Mouse (Mus musculus): Measurements from ENCODE around the gene Itga10. TPM values are rescaled to one million over a fixed set of nuclear protein-coding genes. Genes with fewer than 3 reads are reported as not detected.
A peak's percentile ranks its signal among the peaks of the same experiment; 100 is the strongest.
"Not testable (repeated sequence)": the region's sequence is repeated elsewhere in the genome, so short reads cannot be mapped to it uniquely, and the experiment has no call there.

Gene Itga10
- polyA plus RNA-seq, 1 experiment from 2014 or later, result 0.71 TPM

- ATAC-seq, result no peak
Measured at GRCm38 (mm10) chr3:96684822-96685156, 39.4 kb downstream of the Itga10 start.

DNA sequence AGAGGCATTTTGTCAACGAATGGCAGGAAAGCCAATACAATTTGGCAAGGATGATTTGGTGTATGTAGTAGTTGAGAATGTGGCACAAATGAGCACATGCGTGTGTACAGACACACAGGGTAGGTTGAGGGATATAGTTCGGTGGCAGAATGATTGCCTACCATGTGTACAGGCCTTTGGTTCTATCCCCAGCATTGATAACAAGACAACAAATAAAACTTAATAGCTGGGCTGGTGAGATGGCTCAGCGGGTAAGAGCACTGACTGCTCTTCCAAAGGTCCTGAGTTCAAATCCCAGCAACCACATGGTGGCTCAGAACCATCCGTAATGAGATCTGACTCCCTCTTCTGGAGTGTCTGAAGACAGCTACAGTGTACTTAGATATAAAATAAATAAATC, 40.7 kb downstream of the Itga10 start:
- not testable (repeated sequence) for ATAC-seq; H3K4me3 ChIP-seq (replicated peaks); H3K9ac ChIP-seq (replicated peaks); H3K27ac ChIP-seq; H3K4me2 ChIP-seq (replicated peaks); H3K9me3 ChIP-seq; H3K36me3 ChIP-seq; H3K4me1 ChIP-seq (replicated peaks)
- H3K27me3 ChIP-seq, result peaks cover 22% of the 10 kb centered on the region
- WGBS, result 95% methylated on average over 5 of the region's 5 CpGs

More at GRCm38 (mm10) chr3:96684822-96685156, 39.4 kb downstream of the Itga10 start:
- WGBS, result 43% methylated on average over 28 of the region's 28 CpGs
- peaks cover 22% of the 10 kb centered on the region for H3K27me3 ChIP-seq
- H3K27ac ChIP-seq, result no peak overlapping the region
- peaks cover 12% of the 10 kb centered on the region for H3K4me1 ChIP-seq (replicated peaks)
- H3K36me3 ChIP-seq, result no peaks in the 10 kb centered on the region
- H3K9ac ChIP-seq (replicated peaks), result no peak overlapping the region
- H3K9me3 ChIP-seq, result no peaks in the 10 kb centered on the region
- peak overlapping the region; percentile 19 for H3K4me3 ChIP-seq (replicated peaks)
- H3K4me2 ChIP-seq (replicated peaks), result peak overlapping the region; percentile 47

- Histone ChIP-seq H3K36me3 (no peaks in the 10 kb centered on the region), H3K9ac (replicated peaks) (no peak overlapping the region), H3K27me3 (peaks cover 23% of the 10 kb centered on the region), H3K4me1 (replicated peaks) (peaks cover 10% of the 10 kb centered on the region), H3K4me2 (replicated peaks) (no peak overlapping the region), H3K9me3 (no peaks in the 10 kb centered on the region), H3K4me3 (replicated peaks) (no peak overlapping the region), H3K27ac (no peak overlapping the region)
- no peak for ATAC-seq
- 92% methylated on average over 11 of the region's 11 CpGs for WGBS
Measured at GRCm38 (mm10) chr3:96688854-96689253, 43.5 kb downstream of the Itga10 start.

DNA sequence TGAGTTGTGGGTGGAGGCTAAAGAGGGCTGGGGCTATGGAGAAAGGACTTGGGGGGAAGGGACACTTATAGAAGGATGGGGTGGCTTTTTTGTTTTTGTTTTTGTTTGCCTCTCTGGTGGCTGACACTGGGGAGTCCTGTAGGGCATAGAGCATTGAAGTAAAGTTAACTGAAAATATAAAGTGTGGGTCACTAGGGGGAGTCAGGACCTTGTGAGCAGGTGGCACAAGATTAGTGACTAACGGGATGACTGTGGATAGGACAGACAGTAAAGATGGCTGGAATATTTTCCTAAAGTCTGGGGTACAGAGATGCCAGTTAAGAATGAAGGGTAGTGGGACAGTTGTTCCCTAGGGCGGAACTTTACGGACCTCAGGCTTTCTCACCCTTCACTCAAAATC, 44.9 kb downstream of the Itga10 start:
- 47% methylated on average over 3 of the region's 3 CpGs for WGBS
- H3K27ac ChIP-seq, result no peak overlapping the region
- no peak overlapping the region for H3K4me3 ChIP-seq (replicated peaks)
- no peaks in the 10 kb centered on the region for H3K36me3 ChIP-seq
- H3K9me3 ChIP-seq, result no peaks in the 10 kb centered on the region
- no peak overlapping the region for H3K9ac ChIP-seq (replicated peaks)
- H3K4me1 ChIP-seq (replicated peaks), result peaks cover 10% of the 10 kb centered on the region
- no peak overlapping the region for H3K4me2 ChIP-seq (replicated peaks)
- no peak for ATAC-seq
- peaks cover 11% of the 10 kb centered on the region; the same call in 1 of the 2 replicates for H3K27me3 ChIP-seq

GRCm38 (mm10) chr3:96692506-96692905, 47.1 kb downstream of the Itga10 start:
- no peak overlapping the region for H3K4me3 ChIP-seq (replicated peaks)
- 0 out of 2 replicates have a peak, but pooled peaks cover 8% of the 10 kb centered on the region for H3K27me3 ChIP-seq
- WGBS, result 19% methylated on average over 3 of the region's 3 CpGs
- no peak overlapping the region for H3K9ac ChIP-seq (replicated peaks)
- peaks cover 19% of the 10 kb centered on the region for H3K4me1 ChIP-seq (replicated peaks)
- H3K36me3 ChIP-seq, result no peaks in the 10 kb centered on the region
- no peaks in the 10 kb centered on the region for H3K9me3 ChIP-seq
- H3K4me2 ChIP-seq (replicated peaks), result no peak overlapping the region
- no peak overlapping the region for H3K27ac ChIP-seq
- no peak for ATAC-seq

DNA sequence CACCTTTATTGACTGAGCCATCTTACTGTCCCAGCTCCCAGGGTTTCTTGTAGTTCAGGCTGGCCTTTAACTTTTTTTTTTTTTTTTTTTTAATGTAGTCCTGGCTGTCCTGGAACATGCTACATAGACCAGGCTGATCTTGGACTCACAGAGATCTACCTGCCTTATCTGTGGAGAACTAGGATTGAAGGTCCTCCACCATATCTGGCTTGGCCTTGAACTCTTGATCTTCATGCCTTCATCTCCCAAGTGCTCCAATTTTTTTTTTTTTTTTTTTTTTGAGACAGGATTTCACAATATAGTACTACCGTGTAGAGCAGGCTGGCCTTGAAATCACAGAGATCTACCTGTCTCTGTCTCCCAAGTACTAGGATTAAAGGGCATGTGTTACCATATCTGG, 48.2 kb downstream of the Itga10 start:
- no peak overlapping the region for H3K4me2 ChIP-seq (replicated peaks)
- no peak overlapping the region for H3K4me3 ChIP-seq (replicated peaks)
- ATAC-seq, result no peak
- no peaks in the 10 kb centered on the region for H3K9me3 ChIP-seq
- H3K4me1 ChIP-seq (replicated peaks), result peaks cover 28% of the 10 kb centered on the region
- H3K27ac ChIP-seq, result no peak overlapping the region
- 91% methylated on average over 1 of the region's 1 CpGs for WGBS
- no peaks in the 10 kb centered on the region for H3K36me3 ChIP-seq
- no peak overlapping the region for H3K9ac ChIP-seq (replicated peaks)
- H3K27me3 ChIP-seq, result 0 out of 2 replicates have a peak, but pooled peaks cover 3% of the 10 kb centered on the region

DNA sequence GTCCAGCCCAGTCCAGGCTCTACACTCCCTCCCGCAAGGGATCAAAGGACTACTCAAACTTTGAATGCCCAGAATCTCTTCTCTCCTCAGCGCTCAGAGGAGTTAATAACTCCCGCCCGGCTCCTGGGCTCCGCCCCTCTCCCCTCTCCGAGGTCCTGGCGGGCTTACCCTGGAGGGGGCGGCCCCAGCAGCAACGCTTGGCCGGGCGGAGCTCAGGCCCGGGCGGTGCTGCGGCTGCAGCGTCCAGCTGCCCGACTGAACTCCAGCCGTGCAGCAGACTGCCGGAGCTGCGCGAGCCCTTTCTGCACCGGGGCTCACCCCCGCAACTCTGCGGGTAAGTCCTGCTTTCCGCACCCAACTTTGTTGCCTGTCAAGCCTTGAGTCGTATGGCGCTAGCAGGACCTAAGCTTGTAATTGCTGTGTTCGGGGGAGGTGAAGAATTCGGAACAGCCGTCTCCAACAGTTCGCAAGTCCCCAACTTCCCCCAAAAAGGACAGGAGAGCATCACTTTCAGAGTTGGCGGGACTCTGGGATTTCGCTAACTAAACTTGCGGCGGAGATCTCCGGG, 50.9 kb downstream of the Itga10 start, which contains the start of gene Pias3:
Pias3 (plus strand) TSS at position 187 of the 568 bp plus-strand sequence.
- Histone ChIP-seq H3K4me3 (replicated peaks) (peak within 1 kb of the TSS; percentile 82), H3K27ac (peak within 1 kb of the TSS; percentile 92), H3K4me2 (replicated peaks) (peak within 1 kb of the TSS; percentile 78), H3K36me3 (peaks cover 18% of the 10 kb centered on the region), H3K4me1 (replicated peaks) (peaks cover 26% of the 10 kb centered on the region), H3K9me3 (no peaks in the 10 kb centered on the region), H3K27me3 (0 out of 2 replicates have a peak, but pooled peaks cover 3% of the 10 kb centered on the region), H3K9ac (replicated peaks) (peak within 1 kb of the TSS; percentile 88)
- under 1% methylated on average over 35 of the region's 35 CpGs for WGBS
- peak; percentile 73 for ATAC-seq

- peak; percentile 91 for ATAC-seq
- H3K4me3 ChIP-seq (replicated peaks), result peak overlapping the region; percentile 82
- under 1% methylated on average over 77 of the region's 85 CpGs for WGBS
- peaks cover 26% of the 10 kb centered on the region for H3K4me1 ChIP-seq (replicated peaks)
- peaks cover 26% of the 10 kb centered on the region for H3K36me3 ChIP-seq
- H3K4me2 ChIP-seq (replicated peaks), result peak overlapping the region; percentile 78
- H3K9me3 ChIP-seq, result no peaks in the 10 kb centered on the region
- H3K27me3 ChIP-seq, result 0 out of 2 replicates have a peak, but pooled peaks cover 3% of the 10 kb centered on the region
- H3K27ac ChIP-seq, result peak overlapping the region; percentile 92
- H3K9ac ChIP-seq (replicated peaks), result peak overlapping the region; percentile 88
Measured at GRCm38 (mm10) chr3:96696766-96697732, 51.7 kb downstream of the Itga10 start.

DNA sequence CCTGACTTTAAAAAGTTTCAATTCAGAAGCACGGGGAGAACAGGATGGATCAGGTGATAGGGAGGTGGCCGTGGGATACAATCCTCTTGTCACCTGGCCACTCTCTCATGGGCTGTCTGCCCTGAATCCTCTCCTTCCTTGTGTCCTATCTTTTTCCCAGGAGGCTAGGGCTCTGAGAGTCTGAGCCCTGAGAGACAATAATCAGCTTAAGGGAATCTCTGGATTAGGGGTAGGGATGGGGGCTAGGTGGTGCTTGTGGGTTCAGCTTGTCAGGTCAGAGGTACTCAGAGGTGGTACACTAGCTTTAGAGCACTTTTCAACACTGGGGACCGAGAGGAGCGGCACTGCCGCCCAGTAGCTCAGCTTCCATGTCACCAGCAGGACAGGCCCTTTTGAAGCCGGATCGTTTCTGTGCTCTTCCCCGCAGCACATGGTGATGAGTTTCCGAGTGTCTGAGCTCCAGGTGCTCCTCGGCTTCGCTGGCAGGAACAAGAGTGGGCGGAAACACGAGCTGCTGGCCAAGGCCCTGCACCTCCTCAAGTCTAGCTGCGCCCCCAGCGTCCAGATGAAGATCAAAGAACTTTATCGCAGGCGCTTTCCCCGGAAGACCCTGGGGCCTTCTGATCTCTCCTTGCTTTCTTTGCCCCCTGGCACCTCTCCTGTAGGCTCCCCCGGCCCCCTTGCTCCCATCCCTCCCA, 53.8 kb downstream of the Itga10 start:
- WGBS, result 57% methylated on average over 19 of the region's 19 CpGs
- H3K27me3 ChIP-seq, result no peaks in the 10 kb centered on the region

DNA sequence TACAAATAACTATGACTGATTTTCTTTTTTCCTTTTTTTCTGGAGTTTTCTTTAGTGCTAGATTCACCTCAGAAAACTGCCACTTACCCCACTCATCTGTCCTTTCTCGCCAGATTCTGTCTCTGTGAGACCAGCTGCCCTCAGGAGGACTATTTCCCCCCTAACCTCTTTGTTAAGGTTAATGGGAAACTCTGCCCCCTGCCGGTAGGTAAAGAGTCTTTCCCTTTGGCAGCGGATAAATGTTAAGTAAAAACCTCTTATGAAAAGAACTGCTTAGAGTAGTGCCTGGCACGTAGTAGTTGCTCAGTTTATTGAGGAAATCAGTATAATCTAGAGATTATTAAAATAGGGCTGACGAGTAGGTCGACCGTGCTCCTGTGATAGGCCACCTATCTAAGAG, 55.0 kb downstream of the Itga10 start:
- WGBS, result 52% methylated on average over 7 of the region's 7 CpGs
- no peak overlapping the region for H3K4me2 ChIP-seq (replicated peaks)
- no peaks in the 10 kb centered on the region for H3K27me3 ChIP-seq
- H3K27ac ChIP-seq, result no peak overlapping the region
- peaks cover 26% of the 10 kb centered on the region for H3K4me1 ChIP-seq (replicated peaks)
- no peak overlapping the region for H3K9ac ChIP-seq (replicated peaks)
- H3K9me3 ChIP-seq, result no peaks in the 10 kb centered on the region
- ATAC-seq, result no peak
- H3K4me3 ChIP-seq (replicated peaks), result no peak overlapping the region
- peaks cover 57% of the 10 kb centered on the region for H3K36me3 ChIP-seq

More for the DNA sequence above, 53.8 kb downstream of the Itga10 start:
- Histone ChIP-seq H3K36me3 (peaks cover 44% of the 10 kb centered on the region), H3K9ac (replicated peaks) (no peak overlapping the region), H3K4me3 (replicated peaks) (no peak overlapping the region), H3K4me2 (replicated peaks) (no peak overlapping the region), H3K9me3 (no peaks in the 10 kb centered on the region), H3K27ac (no peak overlapping the region), H3K4me1 (replicated peaks) (peaks cover 26% of the 10 kb centered on the region)
- no peak for ATAC-seq

DNA sequence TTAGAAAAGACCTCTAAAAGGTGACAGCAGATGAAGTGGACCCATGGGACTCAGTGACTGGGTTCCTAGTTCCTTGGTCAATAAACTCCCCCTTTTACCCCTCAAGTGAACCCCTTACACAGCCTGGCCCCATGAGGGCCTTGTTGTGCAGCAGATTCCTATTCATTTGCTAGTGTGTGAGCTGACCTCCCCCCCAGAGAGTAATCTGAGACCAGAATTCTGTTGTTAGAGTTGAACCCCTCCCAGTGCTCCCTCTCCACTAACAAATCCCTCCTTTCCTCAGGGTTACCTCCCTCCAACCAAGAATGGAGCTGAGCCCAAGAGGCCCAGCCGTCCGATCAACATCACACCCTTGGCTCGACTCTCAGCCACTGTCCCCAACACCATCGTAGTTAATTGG, 55.6 kb downstream of the Itga10 start:
- 89% methylated on average over 4 of the region's 4 CpGs for WGBS
- ATAC-seq, result no peak
- peaks cover 21% of the 10 kb centered on the region for H3K4me1 ChIP-seq (replicated peaks)
- no peak overlapping the region for H3K4me2 ChIP-seq (replicated peaks)
- no peaks in the 10 kb centered on the region for H3K9me3 ChIP-seq
- no peaks in the 10 kb centered on the region for H3K27me3 ChIP-seq
- H3K36me3 ChIP-seq, result peaks cover 63% of the 10 kb centered on the region
- no peak overlapping the region for H3K9ac ChIP-seq (replicated peaks)
- no peak overlapping the region for H3K27ac ChIP-seq
- no peak overlapping the region for H3K4me3 ChIP-seq (replicated peaks)

- Histone ChIP-seq H3K27me3 (peaks cover 12% of the 10 kb centered on the region), H3K9me3 (no peaks in the 10 kb centered on the region), H3K36me3 (peaks cover 61% of the 10 kb centered on the region), H3K4me3 (replicated peaks) (no peak overlapping the region), H3K4me2 (replicated peaks) (no peak overlapping the region), H3K4me1 (replicated peaks) (peaks cover 9% of the 10 kb centered on the region; the same call in 1 of the 2 replicates), H3K27ac (no peak overlapping the region), H3K9ac (replicated peaks) (no peak overlapping the region)
- ATAC-seq, result no peak
- WGBS, result 71% methylated on average over 11 of the region's 11 CpGs
Measured at GRCm38 (mm10) chr3:96704778-96705177, 59.4 kb downstream of the Itga10 start.

All from midbrain, embryonic 13.5 days (tissue).